Mouse (Mus musculus) cerebellum, adult 2 months (tissue): ENCODE data around the gene Gpr183. TPM values are rescaled to one million over a fixed set of nuclear protein-coding genes. Genes with fewer than 3 reads are reported as not detected.

Source experiments
- DNase-seq, 2 experiments: peaks; one replicate each; pipeline ENCODE4 v3.0.0; 2021
- H3K27ac ChIP-seq: fragments of 200-500 bp; 2 replicates; pipeline ENCODE4 v1.5.1; 2012; ENCODE audit warnings: low read length, control low read depth, inconsistent platforms; ENCODE audit not compliant: insufficient read depth
- H3K27me3 ChIP-seq: fragments of 200-500 bp; 2 replicates; pipeline ENCODE4 v1.6.1; 2012; ENCODE audit warnings: inconsistent platforms, mild to moderate bottlenecking, low read length, moderate library complexity; ENCODE audit not compliant: control insufficient read depth, insufficient read depth
- H3K4me1 ChIP-seq: fragments of 200-500 bp; 2 replicates; pipeline ENCODE4 v1.6.1; 2011; ENCODE audit warnings: low read length; ENCODE audit not compliant: control insufficient read depth, insufficient read depth
- H3K4me3 ChIP-seq: fragments of 200-500 bp; replicated peaks from 2 replicates; pipeline ENCODE3; 2011; ENCODE audit warnings: mild to moderate bottlenecking, low read depth, low read length, control low read depth; ENCODE audit not compliant: insufficient read depth
- CTCF ChIP-seq: fragments of 200-500 bp; IDR thresholded peaks from 2 replicates; pipeline ENCODE4 v1.5.1; 2011; ENCODE audit warnings: low read depth, mild to moderate bottlenecking, control low read depth, low read length, moderate library complexity, borderline replicate concordance; ENCODE audit not compliant: insufficient read depth
- POLR2A ChIP-seq: fragments of 200-500 bp; IDR thresholded peaks from 2 replicates; pipeline ENCODE4 v1.6.1; 2011; ENCODE audit warnings: low read length, control low read depth, borderline replicate concordance; ENCODE audit not compliant: insufficient read depth
- WGBS: fragments of 180-500 bp; shearing (Covaris S2); methylation state at CpG from one replicate; pipeline ENCODE4 v1.1.7; 2018; 5-methylcytosine and 5-hydroxymethylcytosine counted together
- polyA plus RNA-seq: library from polyadenylated mRNA; depleted of rRNA; stranded (reverse); fragments of >200 nt; gene quantifications from 2 replicates; pipeline ENCODE4 v1.2.3, GENCODE M21; 2012

Gene Gpr183
- polyA plus RNA-seq, 1 experiment = 0.33 TPM

- no peak for TF ChIP-seq POLR2A
- TF ChIP-seq CTCF = no peak
Measured at GRCm38 (mm10) chr14:121954129-121954528, 10.9 kb downstream of the Gpr183 start.

DNA sequence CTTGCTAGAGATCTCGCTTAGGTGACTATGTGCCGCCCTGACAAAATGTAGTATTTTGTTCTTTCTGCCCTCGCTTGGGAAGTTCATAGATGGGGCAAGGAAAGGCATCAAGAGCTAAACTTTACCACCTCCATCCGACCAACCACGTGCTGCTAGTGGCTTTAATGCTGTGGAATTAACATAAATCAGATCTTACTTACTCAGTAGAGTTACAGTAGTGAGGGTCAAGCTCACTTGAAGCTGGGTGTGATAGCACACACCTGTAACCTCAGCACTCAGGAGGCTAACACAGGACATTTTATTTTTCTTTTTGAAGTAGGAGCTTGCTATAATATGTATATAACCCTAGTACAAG, 13.0 kb downstream of the Gpr183 start:
- Histone ChIP-seq H3K27me3 (no peaks in the 10 kb centered on the region), H3K4me1 (peaks cover 5% of the 10 kb centered on the region), H3K27ac (no peak overlapping the region), H3K4me3 (no peak overlapping the region)
- WGBS = 95% methylated on average over 5 of the region's 5 CpGs
- TF ChIP-seq POLR2A (no peak), CTCF (no peak)
- no peak for DNase-seq

More at GRCm38 (mm10) chr14:121954129-121954528, 10.9 kb downstream of the Gpr183 start:
- DNase-seq = no peak
- Histone ChIP-seq H3K4me3 (no peak overlapping the region), H3K27me3 (no peaks in the 10 kb centered on the region), H3K4me1 (peaks cover 5% of the 10 kb centered on the region), H3K27ac (no peak overlapping the region)
- 90% methylated on average over 11 of the region's 11 CpGs for WGBS

DNA sequence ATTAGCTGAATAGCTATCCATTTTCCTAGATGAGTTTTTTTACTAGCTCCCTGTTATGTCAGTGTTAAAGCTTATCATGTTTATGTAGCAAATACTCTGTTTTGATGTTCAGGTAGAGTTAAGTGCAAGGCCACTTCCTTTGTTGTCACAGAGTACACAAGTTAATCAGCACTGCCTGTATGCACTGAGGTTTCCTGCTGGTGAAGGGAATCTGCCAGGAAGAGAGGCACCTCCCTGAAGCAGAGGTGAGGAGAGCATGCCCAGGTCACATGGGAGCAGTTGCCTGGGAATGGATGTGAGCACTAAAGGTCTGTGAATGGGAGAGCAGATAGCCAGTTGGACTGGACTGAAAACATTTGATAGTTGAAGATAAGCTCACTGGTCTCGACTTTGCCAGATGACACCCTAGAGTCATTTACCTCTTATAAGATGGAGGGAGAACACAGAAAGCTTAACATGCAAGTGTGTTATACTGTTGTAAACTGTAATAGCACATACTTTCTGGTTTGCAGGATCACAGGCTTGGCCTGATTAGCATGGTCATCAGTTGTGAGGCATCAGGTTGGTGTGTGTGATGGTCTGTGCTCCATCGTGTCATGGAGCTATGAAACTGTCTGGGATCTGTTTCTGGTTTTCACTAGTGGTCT, 13.5 kb downstream of the Gpr183 start:
- no peak for DNase-seq
- Histone ChIP-seq H3K27ac (no peak overlapping the region), H3K4me3 (no peak overlapping the region), H3K4me1 (peaks cover 5% of the 10 kb centered on the region), H3K27me3 (no peaks in the 10 kb centered on the region)
- WGBS = 91% methylated on average over 2 of the region's 2 CpGs
- no peak for TF ChIP-seq CTCF
- no peak for TF ChIP-seq POLR2A

DNA sequence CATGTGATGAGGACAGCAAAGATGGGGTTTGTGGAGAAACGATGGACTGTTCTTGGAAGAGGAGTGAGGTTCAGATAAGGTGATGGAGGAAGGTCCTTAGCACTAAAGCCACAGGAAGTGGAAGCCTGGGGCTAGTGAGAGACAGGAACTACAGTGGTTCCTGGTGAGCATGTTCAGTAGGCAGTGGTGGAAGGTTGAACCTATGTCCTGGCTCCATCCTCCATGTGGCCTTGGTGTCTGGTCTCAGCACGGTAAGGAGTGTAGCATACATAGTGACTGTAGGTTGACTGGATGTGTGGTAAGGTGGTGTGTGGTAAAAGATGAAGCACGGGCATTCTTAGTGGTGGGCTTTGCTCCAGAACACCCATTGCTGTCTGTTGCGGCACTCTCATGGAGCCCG, 15.1 kb downstream of the Gpr183 start:
- no peak overlapping the region for H3K27ac ChIP-seq
- no peak for DNase-seq
- peaks cover 5% of the 10 kb centered on the region for H3K4me1 ChIP-seq
- TF ChIP-seq CTCF = no peak
- TF ChIP-seq POLR2A = no peak
- H3K27me3 ChIP-seq = no peaks in the 10 kb centered on the region
- WGBS = 94% methylated on average over 5 of the region's 5 CpGs
- H3K4me3 ChIP-seq = no peak overlapping the region

GRCm38 (mm10) chr14:121949436-121949835, 15.6 kb downstream of the Gpr183 start:
- TF ChIP-seq CTCF = no peak
- no peak for TF ChIP-seq POLR2A
- Histone ChIP-seq H3K27ac (no peak overlapping the region), H3K4me1 (peaks cover 5% of the 10 kb centered on the region), H3K27me3 (no peaks in the 10 kb centered on the region), H3K4me3 (no peak overlapping the region)
- 99% methylated on average over 3 of the region's 3 CpGs for WGBS
- DNase-seq = no peak

DNA sequence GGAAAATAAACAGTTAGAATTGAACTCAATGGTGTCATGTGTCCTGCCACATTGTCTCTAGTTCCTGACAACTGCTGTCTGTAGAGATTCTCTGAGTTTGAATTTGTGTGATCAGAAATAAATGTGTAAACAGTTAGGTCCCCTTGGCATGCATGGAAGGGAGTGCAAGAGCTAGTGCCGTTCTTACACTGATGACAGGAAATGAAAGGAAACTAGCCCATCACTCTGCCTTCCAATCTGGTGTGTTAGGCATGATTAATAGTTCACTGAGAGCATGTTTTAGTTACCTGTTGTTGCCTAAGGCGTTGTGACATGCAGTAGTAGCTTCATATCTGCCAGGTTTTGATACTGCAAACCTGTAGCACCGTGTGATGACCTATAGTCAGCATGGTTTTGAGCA, 17.0 kb downstream of the Gpr183 start:
- DNase-seq = no peak
- Histone ChIP-seq H3K27ac (no peak overlapping the region), H3K4me1 (peaks cover 5% of the 10 kb centered on the region), H3K27me3 (no peaks in the 10 kb centered on the region), H3K4me3 (no peak overlapping the region)
- 87% methylated on average over 3 of the region's 3 CpGs for WGBS
- TF ChIP-seq POLR2A (no peak), CTCF (no peak)

DNA sequence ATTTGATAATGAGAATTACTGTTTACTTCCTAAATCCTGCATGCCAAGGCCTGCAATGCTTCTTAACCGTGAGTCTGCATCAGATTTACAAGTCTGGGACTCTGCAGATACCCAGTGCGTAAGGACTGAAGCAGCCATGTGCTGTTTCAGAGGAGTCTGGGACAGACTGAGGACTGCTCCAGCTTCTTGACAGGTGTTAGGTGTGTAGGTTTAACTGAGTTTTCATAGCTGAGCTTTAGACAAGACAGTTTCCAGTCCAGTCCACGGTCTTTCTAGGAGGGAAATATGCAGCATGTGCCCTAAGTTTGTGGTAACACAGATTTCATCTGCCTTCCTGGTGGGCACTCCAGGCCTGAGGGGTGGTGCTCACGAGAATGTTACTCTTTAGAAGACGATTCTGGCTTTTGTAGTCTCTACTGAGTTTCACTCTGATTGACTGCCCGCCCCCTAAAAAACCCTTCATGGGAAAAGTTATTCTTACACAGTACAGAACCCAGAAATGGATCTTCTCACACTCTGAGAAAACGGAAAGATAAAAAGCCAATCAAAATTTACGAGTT, 17.7 kb downstream of the Gpr183 start:
- Histone ChIP-seq H3K4me3 (no peak overlapping the region), H3K27ac (no peak overlapping the region), H3K27me3 (no peaks in the 10 kb centered on the region), H3K4me1 (peaks cover 5% of the 10 kb centered on the region)
- TF ChIP-seq CTCF (no peak), POLR2A (no peak)
- no peak for DNase-seq
- WGBS = 82% methylated on average over 8 of the region's 8 CpGs

GRCm38 (mm10) chr14:121946728-121947127, 18.3 kb downstream of the Gpr183 start:
- Histone ChIP-seq H3K27ac (no peak overlapping the region), H3K4me3 (no peak overlapping the region), H3K27me3 (no peaks in the 10 kb centered on the region), H3K4me1 (peaks cover 5% of the 10 kb centered on the region)
- DNase-seq = no peak
- TF ChIP-seq CTCF (no peak), POLR2A (no peak)
- 80% methylated on average over 8 of the region's 8 CpGs for WGBS
